Mouse (Mus musculus) ovary, postnatal 10 days (tissue): ENCODE data around the gene Rbmx.
A peak's percentile ranks its signal among the peaks of the same experiment; 100 is the strongest.

ENCODE experiments used
- DNase-seq: peaks from one replicate; pipeline ENCODE4 v3.0.0; 2022; ENCODE audit warnings: low spot score

Rbmx gene

DNA sequence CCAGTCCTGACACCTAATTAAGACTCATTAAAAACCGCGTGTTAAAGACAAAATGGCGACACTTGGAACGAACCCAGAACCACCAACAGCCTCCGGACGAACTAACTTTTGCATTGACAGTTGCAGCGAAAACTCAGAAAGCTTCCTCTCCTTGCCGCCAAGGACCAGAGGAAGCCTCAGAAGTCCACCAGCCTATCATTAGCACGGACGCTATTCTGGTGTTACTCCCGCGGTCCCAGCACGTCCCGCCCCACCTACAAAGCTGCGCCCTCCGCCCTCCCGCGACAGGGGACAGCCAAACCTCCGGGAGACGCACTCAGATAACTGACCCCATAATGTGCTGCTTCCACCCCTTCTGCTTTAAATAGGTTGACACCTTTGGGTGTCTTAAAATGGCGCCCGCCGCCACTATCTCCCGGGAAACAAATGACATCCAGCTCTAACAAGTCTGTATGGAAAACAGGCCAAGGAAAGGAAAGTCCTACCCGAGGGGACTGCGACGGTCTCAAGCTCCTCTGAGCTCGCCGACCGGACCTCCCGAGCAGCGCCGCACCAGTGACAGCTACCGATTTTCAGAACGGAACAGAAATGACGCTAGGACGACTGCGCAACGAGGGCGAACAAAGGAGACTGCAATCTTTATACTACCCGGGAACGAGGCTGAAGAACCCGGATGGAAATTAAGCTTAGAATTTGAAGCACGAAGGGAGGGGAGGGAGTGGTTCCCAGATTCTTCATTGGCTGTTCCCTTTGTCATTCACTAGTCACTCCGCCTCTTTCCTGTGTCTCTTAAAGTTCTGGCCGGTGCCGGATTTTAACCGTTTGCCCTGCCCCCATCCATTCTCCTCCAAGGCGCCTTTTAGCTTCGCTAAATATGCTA, at the start of gene Rbmx:
TSS of gene Rbmx (minus strand) at position 670 of the 880 bp plus-strand sequence.
- peak; percentile 69 for DNase-seq

DNA sequence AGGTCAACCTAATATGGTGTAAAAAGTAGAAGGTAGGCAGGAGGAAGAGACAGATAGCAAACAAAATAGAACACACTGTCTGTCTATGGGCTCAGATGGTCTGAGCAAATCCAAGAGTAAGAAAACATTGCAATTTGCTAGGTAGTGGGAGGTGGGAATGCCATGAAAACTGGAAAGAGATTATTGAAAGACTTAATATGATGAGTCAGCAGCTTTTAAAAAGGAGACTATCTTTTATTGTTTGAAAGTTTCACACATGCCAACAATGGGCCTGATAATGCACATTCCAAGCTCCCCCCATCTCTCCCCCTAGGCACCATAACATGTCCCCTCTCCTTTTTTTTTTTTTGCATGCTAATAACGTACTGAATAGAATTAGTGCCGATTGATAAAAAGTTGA, 41.1 kb upstream of the Rbmx start:
- DNase-seq: no peak

DNA sequence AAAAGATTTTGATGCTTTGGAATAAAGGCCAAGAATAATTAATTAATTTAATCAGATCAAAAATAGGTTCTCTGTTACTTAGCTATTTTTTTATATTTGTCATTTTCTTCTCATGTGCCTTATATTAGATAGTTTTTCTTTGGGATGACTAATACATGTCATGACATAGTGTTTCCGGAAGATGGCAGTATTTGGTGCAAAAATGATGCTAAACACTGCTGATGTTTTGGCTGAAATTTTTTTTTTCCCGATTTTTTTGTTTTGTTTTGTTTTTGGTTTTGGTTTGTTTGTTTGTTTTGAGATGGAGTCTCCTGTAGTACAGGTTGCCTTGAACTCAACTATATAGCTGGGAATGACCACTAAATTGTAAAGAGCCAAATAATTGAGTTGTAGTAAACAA, 38.8 kb upstream of the Rbmx start:
- no peak for DNase-seq

DNA sequence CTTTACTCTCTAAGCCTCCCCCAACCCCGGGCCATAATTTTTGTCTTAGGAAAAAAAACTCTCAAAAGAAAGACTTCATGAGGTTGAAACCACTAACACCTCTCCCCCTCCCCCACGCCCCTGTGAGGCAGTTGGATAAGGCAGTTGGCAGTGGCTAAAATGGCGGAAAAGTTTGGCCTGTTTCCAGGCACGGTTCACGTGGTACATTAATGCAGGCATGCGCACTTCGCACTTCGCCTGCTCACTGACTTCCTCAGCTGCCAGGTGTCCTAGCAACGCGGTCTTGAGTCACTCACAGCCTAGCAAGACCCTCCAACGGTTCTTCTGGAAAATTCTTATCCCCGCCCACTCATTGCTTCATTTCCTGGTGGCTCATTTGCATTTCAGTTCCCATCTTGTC, 15.9 kb upstream of the Rbmx start, which contains the start of gene Gm364:
TSS of gene Gm364 (plus strand) at position 386 of the 400 bp plus-strand sequence.
- DNase-seq: no peak

DNA sequence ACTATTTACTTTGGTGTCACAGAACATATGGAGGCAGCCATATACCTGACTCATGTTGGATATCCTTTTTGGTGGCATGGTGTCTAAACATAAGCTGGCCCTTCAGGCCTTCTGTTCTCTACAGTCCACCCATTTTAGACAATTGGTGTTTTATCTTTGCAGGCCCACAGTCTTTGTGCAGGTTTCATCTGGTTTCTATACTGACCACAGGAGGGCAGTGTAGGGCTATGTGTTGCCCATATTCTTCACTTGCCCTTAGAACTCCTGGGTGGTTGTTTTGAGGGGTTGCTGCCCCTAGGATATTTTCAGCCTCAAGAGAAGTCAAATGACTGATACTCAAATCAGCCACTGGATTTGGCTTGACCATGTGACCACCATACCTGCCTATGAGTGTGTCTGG, 10.8 kb upstream of the Rbmx start:
- DNase-seq: no peak

DNA sequence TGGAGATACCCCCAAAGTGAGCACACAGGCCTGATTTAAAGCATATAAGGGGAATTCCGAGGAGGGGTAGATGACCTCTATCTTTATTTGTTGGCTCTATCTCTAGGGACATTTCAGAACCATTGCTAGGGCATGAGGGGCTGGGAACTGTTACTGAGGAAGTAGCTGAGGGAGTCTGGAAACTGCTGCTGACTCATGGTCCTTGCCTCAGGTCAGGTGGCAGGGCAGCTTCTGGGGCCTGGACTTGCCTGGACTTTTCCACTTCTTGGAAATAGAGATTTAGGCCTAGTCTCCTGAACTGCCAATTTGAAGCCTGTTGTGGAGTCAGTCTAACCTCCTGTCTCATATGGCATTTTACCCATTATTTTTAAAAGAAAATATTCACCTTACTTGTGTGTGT, 8.6 kb upstream of the Rbmx start:
- no peak for DNase-seq

DNA sequence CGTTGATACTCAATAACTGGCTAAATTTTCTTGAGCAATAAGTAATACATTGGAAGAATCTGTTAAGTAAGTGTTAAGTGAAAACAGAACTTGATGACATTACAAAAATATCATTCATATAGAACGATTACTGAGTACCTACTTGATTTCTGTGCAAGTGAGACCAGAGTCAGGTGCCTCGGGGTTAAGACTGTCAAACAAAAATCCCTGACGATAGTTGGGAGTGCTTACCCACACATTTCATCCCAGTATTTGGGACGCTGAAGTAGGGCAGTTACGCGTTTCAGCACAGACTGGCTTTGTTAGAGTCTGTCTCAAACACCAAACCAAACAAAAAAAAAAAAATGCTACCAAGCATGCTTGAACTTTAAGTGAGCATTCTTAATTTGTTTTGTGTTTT, 576 bp upstream of the Rbmx start:
- no peak for DNase-seq

DNA sequence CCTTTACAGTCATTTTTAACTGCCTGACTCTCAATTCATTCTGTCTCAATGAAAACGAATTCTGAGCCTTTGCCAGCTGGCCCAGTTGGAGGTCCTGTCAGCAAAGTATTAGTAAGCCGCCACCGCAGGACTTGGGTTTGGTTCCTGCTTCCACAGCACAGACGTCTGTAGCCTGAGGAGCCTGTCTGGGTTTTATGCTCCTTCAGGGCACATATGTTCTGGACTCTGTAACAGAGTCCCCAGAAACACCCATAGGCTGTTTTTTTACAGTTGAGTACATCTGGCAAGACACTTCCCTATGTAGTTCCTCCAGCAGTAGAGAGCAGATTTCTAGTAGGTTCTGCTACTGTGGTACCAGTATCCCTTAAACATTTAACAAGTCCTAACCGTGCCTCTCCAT, 11.9 kb downstream of the Rbmx start:
- DNase-seq: no peak

DNA sequence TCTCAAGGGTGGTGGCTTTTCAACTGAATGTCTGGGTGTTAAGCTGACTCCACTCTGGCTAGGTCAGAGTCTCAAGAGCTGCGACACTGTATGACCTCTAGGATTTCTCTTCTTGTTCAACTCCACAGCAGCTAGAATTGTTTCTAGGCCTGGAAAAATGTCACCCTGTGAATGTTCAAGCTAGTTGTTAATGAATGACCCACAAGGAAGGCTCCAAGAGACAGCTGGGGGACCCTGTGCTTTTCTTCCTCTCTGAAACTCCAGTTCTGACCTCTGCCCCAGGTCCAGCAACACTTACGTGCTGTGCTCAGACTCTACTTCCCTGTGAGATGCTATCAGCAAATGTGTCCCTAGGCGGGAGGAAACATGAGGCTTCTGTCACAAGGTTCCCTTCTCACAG, 14.3 kb downstream of the Rbmx start:
- no peak for DNase-seq

DNA sequence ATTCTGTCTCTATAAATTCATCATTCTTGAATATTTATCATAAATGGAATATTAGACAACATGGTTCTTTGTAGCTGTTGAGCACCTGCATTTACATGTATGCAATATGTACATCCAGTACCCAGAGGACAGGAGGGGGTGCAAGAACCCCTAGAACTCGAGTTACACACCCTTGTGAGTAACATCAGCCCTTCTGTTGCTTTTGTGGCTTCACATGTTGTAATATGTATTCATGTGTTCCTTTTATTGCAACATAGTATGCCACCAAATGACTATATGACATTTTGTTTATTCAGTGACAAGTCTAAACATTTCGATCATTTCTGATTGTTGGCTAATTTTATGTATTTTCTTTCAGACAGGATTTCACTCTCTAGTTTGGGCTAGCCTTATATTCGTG, 15.7 kb downstream of the Rbmx start:
- no peak for DNase-seq

DNA sequence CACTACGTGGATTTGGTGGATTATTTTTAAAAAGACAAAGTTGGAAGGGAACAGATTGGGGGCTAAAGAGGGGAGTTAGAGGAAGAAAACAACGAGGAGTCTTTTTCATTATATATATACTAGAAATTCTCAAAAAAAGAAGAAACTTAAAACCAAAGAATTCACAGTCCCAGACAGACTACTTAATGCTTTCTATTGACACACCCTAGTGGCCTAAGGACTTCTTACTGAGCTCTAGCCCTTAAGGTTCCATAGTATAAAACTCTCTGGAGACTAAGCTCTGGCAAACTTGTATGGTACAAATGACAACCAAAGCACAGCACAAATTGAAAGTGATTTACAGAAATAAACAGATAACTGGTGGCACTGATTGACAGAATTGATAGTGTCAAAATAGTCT, 18.8 kb downstream of the Rbmx start:
- DNase-seq: no peak

DNA sequence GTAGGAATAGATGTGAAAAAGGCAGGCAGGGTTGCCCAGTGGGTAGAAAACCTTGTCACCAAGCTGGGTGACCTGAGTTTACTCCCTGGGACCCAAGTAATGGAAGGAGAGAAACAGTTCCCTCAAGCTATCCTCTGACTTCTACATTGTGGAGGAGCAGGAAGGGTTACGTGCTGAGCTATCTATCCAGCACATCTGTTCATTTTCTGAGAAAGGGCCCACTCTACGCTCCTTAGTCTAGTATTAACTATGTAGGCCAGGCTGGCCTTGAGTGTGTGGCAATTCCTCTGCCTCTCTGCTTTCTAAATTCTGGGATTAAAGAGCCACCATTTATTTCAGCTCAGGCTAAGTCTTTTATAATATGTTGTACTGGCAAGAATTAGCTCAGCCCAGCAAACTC, 19.3 kb downstream of the Rbmx start:
- DNase-seq: no peak

DNA sequence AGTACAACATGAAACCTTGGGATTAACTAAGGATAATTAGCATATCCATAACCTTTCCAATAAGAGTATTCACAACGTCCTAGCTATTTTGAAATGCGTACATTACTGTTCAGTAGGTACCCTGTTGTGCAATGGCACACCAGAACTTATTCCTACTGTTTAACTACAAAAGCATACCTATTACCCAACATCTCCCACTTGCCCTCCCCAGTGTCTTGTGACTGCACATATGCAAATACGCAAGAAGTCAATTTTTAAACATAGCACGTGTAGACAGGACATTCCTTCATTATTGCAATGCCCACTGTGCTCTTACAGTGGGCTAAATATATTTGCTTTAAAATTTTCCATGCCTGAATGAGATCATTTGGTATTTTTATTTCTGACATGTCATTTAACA, 19.9 kb downstream of the Rbmx start:
- DNase-seq: no peak

DNA sequence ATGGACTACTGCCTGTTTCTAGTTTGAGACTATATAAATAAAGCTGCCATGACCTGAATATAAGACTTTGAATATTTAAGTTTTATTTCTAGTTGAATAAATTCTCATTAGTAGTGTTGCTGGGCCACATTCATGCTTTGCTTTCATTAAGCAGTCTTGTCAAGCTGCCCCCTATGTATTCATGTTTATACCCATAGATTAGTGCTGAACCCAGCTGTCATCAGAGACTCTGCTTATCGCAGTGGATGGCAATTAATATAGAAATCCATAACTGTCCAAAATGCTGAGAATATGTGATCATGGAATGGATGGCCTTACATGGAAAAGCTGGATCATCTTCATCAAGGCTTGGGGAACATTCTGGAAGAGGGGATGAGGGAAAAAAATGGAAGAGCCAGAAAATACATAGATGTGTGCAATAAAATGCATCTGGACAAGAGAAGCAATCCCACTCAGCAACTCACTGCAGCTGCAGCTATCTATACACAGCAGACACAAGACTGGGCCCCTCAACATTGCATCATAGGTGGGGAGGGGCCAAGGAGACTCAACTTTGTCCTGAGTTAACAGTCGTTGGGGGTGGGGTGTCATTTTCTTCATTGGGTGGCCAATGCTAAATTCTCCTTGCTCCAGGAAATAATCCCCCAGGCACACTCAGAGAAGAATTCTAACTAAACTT, 27.8 kb downstream of the Rbmx start:
- no peak for DNase-seq

DNA sequence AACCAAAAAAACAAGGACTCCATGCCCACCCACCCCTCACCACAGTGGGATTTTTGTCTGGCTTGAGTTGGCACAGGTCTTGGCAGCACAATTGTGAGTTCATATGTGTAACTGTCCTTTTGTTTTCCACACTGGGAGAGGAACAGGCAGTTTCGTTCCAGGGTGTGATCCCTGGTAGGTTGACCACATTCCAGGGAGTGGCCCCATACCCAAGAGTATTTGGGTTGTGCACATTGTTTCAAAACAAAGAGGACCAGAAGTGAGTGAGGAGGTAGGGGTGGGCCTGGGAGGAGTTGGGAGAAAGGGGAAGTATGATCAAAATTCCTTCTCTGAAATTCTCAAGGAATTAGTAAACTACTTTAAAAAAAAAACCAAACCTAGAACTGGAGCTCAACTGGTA, 33.5 kb downstream of the Rbmx start:
- DNase-seq: no peak

DNA sequence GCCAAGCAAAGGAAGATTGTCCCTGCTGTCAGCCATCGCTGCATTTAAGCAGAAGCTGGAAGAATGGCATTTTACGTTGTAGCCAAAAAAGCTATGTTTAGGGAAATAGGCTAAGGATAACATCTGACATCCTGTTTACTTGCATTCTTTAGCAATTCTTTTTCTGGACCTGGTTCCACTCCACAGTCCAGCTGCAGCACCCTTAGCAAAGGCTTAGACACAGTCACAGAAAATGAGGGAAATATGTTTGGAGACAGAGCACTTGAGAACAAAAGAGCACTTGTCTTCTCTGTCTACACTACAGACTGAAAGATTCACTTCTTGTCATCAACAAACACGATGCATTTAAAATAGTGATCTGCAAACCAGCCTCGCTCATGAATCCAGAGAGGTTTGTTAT, 53.6 kb downstream of the Rbmx start:
- DNase-seq: no peak

DNA sequence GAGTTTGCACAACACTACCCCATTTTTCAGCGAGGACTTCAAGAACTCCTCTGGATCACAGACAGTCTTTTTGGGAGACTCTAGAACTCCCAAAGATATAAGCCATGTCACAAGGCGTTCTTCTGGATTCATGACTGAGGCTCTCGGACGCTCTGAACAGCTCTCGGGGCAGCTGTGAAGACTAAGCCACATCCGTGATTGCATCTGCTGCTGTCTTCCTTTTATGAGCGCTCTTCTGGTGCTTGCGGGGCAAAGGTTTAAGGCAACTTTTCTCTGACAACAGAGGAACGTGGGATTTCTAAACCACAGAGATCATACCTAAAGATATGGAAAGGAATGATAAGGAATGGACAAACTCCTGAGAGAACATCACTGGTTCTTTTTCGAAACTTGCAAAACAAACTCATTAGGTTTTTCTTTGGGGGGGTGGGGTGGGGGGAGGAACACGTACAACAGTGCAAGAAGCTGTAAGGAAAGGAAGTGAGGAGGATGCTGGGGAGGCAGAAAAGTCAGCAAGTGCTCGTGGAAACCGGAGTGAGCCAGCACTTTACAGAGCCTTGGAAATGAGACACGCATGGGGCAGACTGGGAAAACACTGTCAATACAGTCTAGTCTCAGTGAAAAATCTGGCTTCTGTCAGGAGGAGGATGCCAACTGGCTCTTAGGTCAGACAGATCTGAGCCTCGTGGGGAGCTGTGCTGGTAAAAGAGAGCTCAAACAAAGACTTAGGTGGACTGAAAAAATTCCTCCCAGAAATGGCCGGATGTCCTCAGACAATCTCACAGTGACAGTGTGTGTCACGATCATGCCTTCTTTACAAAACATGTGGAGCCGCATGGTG, 54.2 kb downstream of the Rbmx start, which contains the start of gene Arhgef6:
TSS of gene Arhgef6 (minus strand) at position 359 of the 841 bp plus-strand sequence.
- DNase-seq: no peak

DNA sequence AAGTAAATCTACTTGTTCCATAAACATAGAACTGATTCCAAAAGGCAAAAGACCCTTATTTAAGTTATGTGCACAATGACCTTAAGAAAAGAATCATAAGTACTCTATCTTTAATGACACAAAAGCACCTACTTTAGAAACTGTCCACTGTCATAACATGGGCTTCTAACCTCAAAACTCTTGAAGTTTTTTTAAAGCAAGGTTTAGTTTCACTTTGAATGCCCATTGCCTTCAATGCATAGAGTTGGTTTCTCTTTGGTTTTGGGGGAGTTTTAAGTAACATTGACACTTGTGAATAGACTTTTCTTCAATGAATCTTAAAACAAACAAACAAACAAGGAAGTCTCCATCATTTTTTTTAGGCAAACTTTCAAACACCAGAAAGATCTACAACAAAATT, 55.3 kb downstream of the Rbmx start:
- DNase-seq: no peak

DNA sequence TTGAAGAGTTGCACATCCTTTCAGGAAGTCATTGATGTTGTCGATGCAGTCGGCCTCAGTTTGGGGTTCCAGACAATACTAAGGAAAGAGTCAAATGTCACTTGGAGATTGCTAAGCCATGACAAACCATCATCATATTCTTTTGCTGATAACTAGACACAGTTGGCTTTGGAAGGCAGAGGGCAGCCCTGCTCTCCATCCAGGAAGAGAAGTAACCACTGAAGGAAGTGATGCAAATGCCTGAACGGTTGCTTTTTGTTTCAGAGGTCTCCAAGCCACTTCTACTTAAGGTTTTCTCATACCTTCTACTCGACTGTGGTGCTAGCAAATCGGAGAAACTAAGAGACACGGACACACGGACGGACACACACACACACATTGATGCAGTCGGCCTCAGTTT, 55.9 kb downstream of the Rbmx start:
- DNase-seq: no peak

DNA sequence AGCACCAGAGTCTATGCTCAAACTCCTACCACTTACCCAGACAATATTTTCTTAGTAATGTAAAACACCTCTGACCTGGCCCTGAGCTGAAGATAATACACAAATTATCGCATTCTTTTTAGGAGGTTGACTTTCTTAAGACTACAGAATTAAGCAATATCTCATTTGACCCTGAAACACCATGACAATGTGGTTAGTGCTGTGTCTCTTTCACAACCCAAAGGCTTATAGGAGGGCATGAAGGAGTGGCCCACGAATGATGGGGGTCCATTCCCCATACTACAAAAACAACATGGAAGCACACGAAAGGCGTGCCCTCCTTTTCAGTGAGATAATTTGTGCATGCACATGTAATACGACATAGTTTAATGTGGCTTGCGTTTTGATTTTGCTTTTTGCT, 57.5 kb downstream of the Rbmx start:
- DNase-seq: no peak
